Mouse (Mus musculus) kidney, postnatal 0 days (tissue): ENCODE measurements around the gene Il9r. TPM values are rescaled to one million over a fixed set of nuclear protein-coding genes. Genes with fewer than 3 reads are reported as not detected.
"Not testable (repeated sequence)": the region's sequence is repeated elsewhere in the genome, so short reads cannot be mapped to it uniquely, and the experiment has no call there.

ENCODE experiments used
- ATAC-seq: fragments of 200-750 bp; cut with Nextera tagmentation; replicated peaks from 2 replicates; pipeline ENCODE4 v1.8.0; 2017; ENCODE audit warnings: low read depth, moderate number of reproducible peaks, moderate TSS enrichment, moderate library complexity; ENCODE audit not compliant: low FRiP score
- DNase-seq: peaks from one replicate; pipeline ENCODE4 v3.0.0-alpha.2; 2016; ENCODE audit warnings: low spot score
- H3K27ac ChIP-seq: fragments of 300-500 bp; sonication (generic); 2 replicates; pipeline ENCODE4 v1.5.1; 2014; ENCODE audit warnings: mild to moderate bottlenecking
- H3K27me3 ChIP-seq: fragments of 300-500 bp; sonication (generic); 2 replicates; pipeline ENCODE4 v1.6.1; 2014; ENCODE audit warnings: low read length, mixed read lengths; ENCODE audit not compliant: insufficient read depth
- H3K36me3 ChIP-seq: fragments of 300-500 bp; sonication (generic); 2 replicates; pipeline ENCODE4 v1.6.1; 2014; ENCODE audit warnings: low read length, mixed read lengths; ENCODE audit not compliant: insufficient read depth
- H3K4me1 ChIP-seq: fragments of 300-500 bp; sonication (generic); replicated peaks from 2 replicates; pipeline ENCODE4 v1.6.1; 2014; ENCODE audit warnings: antibody characterized with exemption, low read length, mixed read lengths; ENCODE audit not compliant: insufficient read depth
- H3K4me2 ChIP-seq: fragments of 300-500 bp; sonication (generic); 2 replicates; pipeline ENCODE4 v1.6.1; 2014; ENCODE audit warnings: mild to moderate bottlenecking, low read length, moderate library complexity, mixed read lengths
- H3K4me3 ChIP-seq: fragments of 300-500 bp; sonication (generic); replicated peaks from 2 replicates; pipeline ENCODE4 v1.5.1; 2014; ENCODE audit warnings: low read depth, low read length
- H3K9ac ChIP-seq: fragments of 300-500 bp; sonication (generic); 2 replicates; pipeline ENCODE4 v1.6.1; 2014; ENCODE audit warnings: low read depth, low read length
- H3K9me3 ChIP-seq: fragments of 300-500 bp; sonication (generic); replicated peaks from 2 replicates; pipeline ENCODE4 v1.6.1; 2016; ENCODE audit warnings: low read length, inconsistent platforms, mixed read lengths
- CTCF ChIP-seq: IDR thresholded peaks from 2 replicates; pipeline ENCODE4 v1.5.1; 2016; ENCODE audit warnings: antibody characterized with exemption, low read depth, mild to moderate bottlenecking, moderate library complexity
- WGBS: fragments of 180-500 bp; shearing (Covaris S2); extraction: QIAGEN DNeasy Blood & Tissue Kit; methylation state at CpG from one replicate; pipeline ENCODE4 v1.1.7; 2014; 5-methylcytosine and 5-hydroxymethylcytosine counted together
- polyA plus RNA-seq: library from polyadenylated mRNA; unstranded; fragments of >200 nt; fragmentation: Nextera tagmentation; extraction: Ambion mirVana; gene quantifications from 2 replicates; pipeline ENCODE4 v1.2.1, GENCODE M21; 2015

Gene Il9r
- polyA plus RNA-seq, 1 experiment from 2014 or later, result not detected

DNA sequence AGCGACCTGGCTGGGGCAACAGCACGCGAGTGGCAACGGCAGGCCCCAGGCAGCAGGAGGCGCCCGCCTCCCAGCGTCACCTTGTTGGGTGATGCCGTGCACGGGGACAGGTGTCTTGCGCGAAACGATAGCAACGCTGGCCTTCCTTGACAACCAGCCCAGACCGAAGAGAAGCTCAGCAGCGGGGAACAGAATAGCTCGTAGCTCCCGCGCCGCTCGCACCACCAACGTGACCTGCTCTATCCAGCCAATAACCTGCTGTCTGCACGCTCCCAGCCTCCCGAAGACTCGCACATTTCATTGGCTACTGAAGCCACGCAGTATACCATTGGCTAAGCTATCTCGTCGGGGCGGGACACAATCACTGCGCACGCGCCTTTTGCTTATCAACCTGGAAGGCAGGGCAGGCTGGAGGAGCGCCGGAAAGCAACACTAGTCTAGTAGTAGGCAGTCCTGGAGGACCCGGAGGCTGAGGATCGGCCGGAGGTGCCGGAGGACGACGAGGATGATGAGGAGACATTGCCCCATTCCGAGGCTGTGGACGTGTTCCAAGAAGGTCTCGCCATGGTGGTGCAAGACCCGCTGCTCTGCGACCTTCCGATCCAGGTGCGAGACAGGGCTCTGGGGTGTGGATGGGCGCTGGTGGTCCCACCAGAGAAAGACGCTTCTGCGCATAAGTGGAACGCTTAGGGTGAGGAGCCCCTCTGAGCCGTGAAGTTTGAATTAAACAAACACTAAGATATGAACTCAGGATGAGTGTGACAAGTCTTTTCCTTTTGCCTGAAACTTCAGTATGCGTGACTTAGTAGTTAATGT lies 5.2 kb upstream of the Il9r start, which contains the start of gene Snrnp25:
TSS of gene Snrnp25 (plus strand) at position 358 of the 816 bp plus-strand sequence.
- peaks cover 23% of the 10 kb centered on the region for H3K36me3 ChIP-seq
- H3K9ac ChIP-seq, result peak within 1 kb of the TSS; percentile 59
- ATAC-seq (peak; percentile 100), DNase-seq (peak; percentile 99)
- H3K4me1 ChIP-seq, result peaks cover 5% of the 10 kb centered on the region; the same call in 1 of the 2 replicates
- WGBS, result under 1% methylated on average over 52 of the region's 52 CpGs
- no peak within 1 kb of the TSS for H3K27ac ChIP-seq
- TF ChIP-seq CTCF, result peak; percentile 60
- no peaks in the 10 kb centered on the region for H3K27me3 ChIP-seq
- peak within 1 kb of the TSS; percentile 52 for H3K4me3 ChIP-seq
- no peaks in the 10 kb centered on the region for H3K9me3 ChIP-seq
- H3K4me2 ChIP-seq, result peak within 1 kb of the TSS; percentile 71

- Histone ChIP-seq H3K27ac (no peak overlapping the region), H3K36me3 (no peaks in the 10 kb centered on the region), H3K4me1 (peaks cover 5% of the 10 kb centered on the region; the same call in 1 of the 2 replicates), H3K4me2 (no peak overlapping the region), H3K27me3 (no peaks in the 10 kb centered on the region), H3K4me3 (no peak overlapping the region), H3K9me3 (no peaks in the 10 kb centered on the region), H3K9ac (no peak overlapping the region)
- ATAC-seq (no peak), DNase-seq (no peak)
- no peak for TF ChIP-seq CTCF
- WGBS, result 74% methylated on average over 11 of the region's 11 CpGs
These were observed 2.0 kb upstream of the Il9r start for GRCm38 (mm10) chr11:32201922-32202685.

- H3K4me1 ChIP-seq, H3K27me3 ChIP-seq, H3K4me3 ChIP-seq, H3K4me2 ChIP-seq, H3K27ac ChIP-seq, H3K9me3 ChIP-seq, H3K9ac ChIP-seq, ATAC-seq, DNase-seq, H3K36me3 ChIP-seq: not testable (repeated sequence)
- TF ChIP-seq CTCF, result peak; percentile 34; the same call in 1 of the 2 replicates
- WGBS, result 63% methylated on average over 1 of the region's 1 CpGs
These were observed 913 bp upstream of the Il9r start for GRCm38 (mm10) chr11:32200992-32201391.

DNA sequence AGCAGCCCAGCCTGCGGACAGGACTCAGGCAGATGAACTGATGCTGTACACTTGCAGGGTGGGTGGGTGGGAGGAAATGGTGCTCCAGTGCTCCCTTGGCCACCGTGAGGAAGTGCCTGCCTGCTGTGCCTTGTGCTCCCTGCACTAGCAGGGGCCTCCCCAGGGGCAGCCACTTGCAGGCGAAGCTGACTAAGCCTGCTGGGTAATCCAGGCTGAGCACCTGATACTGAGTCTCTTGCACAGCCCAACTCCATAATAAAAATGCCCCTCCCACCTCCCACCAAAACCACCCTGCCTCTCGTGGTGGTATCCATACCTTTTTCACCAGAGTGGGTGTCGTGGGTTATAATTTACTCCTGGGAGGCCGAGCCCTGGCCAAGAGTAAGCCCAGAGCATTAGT lies 849 bp downstream of the Il9r start:
- no peak for TF ChIP-seq CTCF
- no peaks in the 10 kb centered on the region for H3K9me3 ChIP-seq
- DNase-seq, result no peak
- H3K36me3 ChIP-seq, result no peaks in the 10 kb centered on the region
- no peak overlapping the region for H3K4me2 ChIP-seq
- ATAC-seq, result no peak
- H3K4me3 ChIP-seq, result no peak overlapping the region
- H3K27ac ChIP-seq, result no peak overlapping the region
- H3K9ac ChIP-seq, result no peak overlapping the region
- H3K4me1 ChIP-seq, result no peaks in the 10 kb centered on the region
- no peaks in the 10 kb centered on the region for H3K27me3 ChIP-seq
- WGBS, result 47% methylated on average over 6 of the region's 6 CpGs

GRCm38 (mm10) chr11:32198256-32198955 lies 1.7 kb downstream of the Il9r start:
- no peak overlapping the region for H3K4me3 ChIP-seq
- H3K27ac ChIP-seq, result no peak overlapping the region
- H3K36me3 ChIP-seq, result no peaks in the 10 kb centered on the region
- ATAC-seq, result no peak
- 73% methylated on average over 14 of the region's 14 CpGs for WGBS
- H3K4me1 ChIP-seq, result no peaks in the 10 kb centered on the region
- no peak for DNase-seq
- no peaks in the 10 kb centered on the region for H3K9me3 ChIP-seq
- no peak for TF ChIP-seq CTCF
- no peak overlapping the region for H3K9ac ChIP-seq
- H3K27me3 ChIP-seq, result no peaks in the 10 kb centered on the region
- H3K4me2 ChIP-seq, result no peak overlapping the region

- H3K9ac ChIP-seq, result no peak overlapping the region
- no peak for TF ChIP-seq CTCF
- H3K9me3 ChIP-seq, result no peaks in the 10 kb centered on the region
- 28% methylated on average over 3 of the region's 3 CpGs for WGBS
- no peaks in the 10 kb centered on the region for H3K4me1 ChIP-seq
- no peak for ATAC-seq
- no peaks in the 10 kb centered on the region for H3K36me3 ChIP-seq
- H3K4me2 ChIP-seq, result no peak overlapping the region
- no peak overlapping the region for H3K4me3 ChIP-seq
- H3K27me3 ChIP-seq, result no peaks in the 10 kb centered on the region
- DNase-seq, result no peak
- no peak overlapping the region for H3K27ac ChIP-seq
These were observed 2.3 kb downstream of the Il9r start for GRCm38 (mm10) chr11:32197766-32198165.
